Mouse (Mus musculus) ES-Bruce4 (cell line): ENCODE measurements around the gene Ppp1r11.

ENCODE experiments used
- CTCF ChIP-seq: IDR thresholded peaks from one replicate; pipeline ENCODE4 v1.8.1; 2011; ENCODE audit warnings: low read depth, low read length
- EP300 ChIP-seq: IDR thresholded peaks from 2 replicates; pipeline ENCODE4 v1.6.1; 2011; ENCODE audit warnings: low read depth, low read length; ENCODE audit not compliant: insufficient read depth

- TF ChIP-seq EP300: no peak
- no peak for TF ChIP-seq CTCF
Measured at GRCm38 (mm10) chr17:36952631-36953030, 1.1 kb upstream of the Ppp1r11 start.
